Mouse (Mus musculus): Measurements from ENCODE around the gene Ptprh. TPM values are rescaled to one million over a fixed set of nuclear protein-coding genes. Genes with fewer than 3 reads are reported as not detected.

Ptprh gene
- total RNA-seq, 2 experiments from 2014 or later: not detected

GRCm38 (mm10) chr7:4523205-4524130, 80.4 kb downstream of the Ptprh start:
- DNase-seq: no peak

- peak; percentile 64 to 83 for DNase-seq
Observed at GRCm38 (mm10) chr7:4522292-4522691, 81.5 kb downstream of the Ptprh start.

DNA sequence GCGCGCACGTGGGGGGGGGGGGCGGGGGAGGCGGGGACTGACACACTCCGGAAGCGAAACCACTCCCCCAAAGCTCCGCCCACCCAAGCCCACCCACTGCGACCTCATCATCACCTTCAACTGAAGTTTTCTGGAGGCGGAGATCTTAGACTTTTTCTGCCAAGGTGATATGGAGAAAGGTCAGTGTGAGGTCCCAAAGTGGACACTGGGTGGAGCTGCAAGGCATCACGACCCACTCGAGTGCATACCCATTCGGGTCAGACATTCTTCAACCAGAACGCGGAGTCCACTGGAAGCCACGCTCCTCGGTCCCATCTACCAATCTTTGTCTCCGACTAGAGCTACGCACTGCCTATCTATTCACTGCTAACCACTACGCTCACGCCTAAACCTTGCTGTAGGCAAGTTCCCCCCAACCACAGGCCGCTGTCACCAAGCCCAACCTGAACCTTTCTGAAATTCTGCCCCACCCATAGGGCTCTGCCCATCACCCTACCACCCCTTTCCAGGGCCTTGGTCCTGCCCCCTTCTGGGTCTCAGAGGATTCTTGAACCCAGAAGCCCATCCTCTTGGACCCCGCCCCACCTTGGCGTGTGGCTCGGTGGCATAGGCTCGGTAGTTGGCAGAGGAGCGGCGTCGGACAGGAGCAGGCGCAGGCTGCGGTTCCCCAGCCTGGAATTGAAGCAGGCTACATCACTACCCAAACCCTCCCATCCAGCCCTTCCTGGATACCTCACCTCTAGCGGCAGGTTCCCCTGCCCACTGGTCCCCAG, 82.4 kb downstream of the Ptprh start:
- peak; percentile 62 to 66 for DNase-seq

GRCm38 (mm10) chr7:4518487-4518886, 85.4 kb downstream of the Ptprh start:
- DNase-seq: peak in 1 of 2 experiments; percentile 5

DNA sequence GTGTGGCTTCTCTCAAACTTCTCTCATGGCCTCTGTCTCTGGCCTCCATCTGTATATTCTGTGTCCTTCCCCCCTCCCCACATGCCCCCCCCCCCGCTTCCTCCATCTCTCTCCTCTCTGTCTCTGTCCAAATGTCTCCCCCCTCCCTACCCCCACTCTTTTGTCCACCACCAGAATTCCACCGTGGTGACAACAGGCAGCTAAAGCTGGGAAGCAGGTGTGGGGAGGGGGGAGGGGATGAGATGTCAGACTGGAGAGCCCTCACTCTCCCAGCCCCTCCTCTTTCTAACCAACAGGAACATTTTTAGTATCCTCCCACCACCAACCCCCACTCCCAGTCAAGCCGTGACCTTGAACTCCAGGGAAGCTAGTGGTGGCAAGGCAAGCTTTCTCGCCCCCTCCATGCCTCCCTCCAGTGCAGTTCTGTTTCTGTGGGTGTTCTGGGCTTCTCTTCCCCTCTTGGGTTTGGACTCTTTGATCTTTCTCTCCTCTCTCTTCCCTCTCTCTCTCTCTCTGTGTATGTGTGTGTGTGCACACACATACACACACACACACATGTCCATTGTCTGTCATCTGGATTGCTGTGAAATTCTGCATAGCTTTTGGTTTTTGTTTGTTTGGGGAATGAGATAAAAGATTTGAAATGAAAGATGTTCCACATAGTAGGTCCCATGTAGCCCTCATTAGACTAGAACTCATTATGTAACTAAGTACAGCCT, 87.3 kb downstream of the Ptprh start, which contains the start of gene Tnnt1:
Gene Tnnt1, minus strand, starts transcription at position 51 of the 719 bp plus-strand sequence.
- peak; percentile 64 to 73 for DNase-seq

GRCm38 (mm10) chr7:4515853-4516252, 88.0 kb downstream of the Ptprh start:
- DNase-seq: peak in 1 of 2 experiments; percentile 29

DNA sequence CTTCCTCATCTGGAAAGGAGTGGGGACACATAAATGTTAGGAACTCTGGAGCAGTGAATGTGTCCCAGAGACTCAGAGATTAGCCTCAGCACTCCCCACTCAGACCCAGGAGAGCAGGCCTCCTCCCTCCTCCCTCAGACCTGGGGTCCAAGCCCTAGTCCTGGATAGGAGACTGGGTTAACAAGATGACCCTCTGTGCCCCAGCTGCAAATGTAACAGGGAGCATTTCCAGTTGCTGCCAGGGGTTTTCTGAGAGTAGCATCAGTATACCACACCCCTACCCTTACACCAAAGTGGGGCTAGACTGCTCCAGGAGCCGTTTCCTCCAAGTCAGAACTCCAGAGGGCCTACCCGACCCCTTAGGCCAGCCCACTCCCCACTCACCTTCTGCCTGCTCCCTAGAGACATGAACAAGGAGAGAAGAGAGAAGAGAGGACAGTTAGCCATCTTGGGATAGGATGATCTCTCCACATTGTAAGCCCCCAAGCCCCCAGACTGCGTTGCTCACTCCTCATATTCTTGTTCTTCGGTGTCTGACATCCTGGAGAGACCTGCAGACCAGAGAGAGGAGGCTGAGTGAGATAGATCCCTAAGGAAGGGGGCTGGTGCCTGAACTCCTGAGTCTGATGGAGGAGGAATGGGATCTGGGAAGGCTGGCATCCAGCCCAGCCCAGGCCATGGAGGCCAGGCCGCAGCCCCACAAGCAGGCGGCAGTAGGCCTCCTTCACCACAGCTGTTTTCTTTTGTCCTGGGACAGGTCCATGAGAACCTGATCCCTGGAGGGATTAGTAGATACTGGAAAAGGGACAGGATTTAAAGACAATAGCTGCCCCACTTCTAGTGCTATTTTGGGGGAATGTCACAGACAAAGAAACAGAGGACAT, 89.8 kb downstream of the Ptprh start:
- DNase-seq: peak in 1 of 2 experiments; percentile 36

- peak in 1 of 2 experiments; percentile 71 for DNase-seq
Observed at GRCm38 (mm10) chr7:4513236-4513635, 90.6 kb downstream of the Ptprh start.

DNA sequence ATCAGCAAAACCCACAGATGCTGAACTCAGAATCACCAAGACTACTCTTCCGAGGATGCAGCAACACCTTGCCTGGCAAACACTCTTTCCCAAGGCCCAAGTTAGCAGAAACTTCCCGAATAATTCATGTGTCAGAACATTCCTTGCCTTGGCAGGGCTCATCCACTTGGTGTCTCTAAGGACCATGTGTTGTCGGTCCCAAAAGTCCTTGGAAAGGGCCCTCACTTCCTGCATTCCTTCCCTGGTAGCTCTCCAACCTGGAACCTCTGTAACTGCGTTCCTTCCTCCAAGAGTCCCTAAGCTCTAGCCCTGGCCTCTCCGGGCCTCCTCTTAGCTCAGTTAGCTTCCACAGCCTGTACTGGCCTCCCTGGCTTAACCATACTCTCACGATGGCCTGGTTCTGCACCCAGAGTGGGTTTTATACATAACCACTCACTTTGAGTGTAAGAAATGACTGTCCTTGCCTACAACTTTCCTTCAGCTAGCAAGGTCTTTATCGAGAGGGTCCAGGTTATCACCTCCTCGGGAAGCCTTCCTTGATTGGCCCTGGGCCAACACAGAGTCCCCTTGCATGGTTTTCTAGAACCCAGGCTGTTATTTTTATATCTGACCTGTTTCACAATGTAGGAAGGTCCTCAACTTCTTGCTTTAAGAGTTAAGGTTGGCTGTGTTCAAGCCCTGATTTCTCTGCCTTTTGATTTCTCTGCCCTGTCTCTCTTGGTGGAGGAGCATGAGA, 92.2 kb downstream of the Ptprh start:
- peak in 1 of 2 experiments; percentile 52 for DNase-seq

DNA sequence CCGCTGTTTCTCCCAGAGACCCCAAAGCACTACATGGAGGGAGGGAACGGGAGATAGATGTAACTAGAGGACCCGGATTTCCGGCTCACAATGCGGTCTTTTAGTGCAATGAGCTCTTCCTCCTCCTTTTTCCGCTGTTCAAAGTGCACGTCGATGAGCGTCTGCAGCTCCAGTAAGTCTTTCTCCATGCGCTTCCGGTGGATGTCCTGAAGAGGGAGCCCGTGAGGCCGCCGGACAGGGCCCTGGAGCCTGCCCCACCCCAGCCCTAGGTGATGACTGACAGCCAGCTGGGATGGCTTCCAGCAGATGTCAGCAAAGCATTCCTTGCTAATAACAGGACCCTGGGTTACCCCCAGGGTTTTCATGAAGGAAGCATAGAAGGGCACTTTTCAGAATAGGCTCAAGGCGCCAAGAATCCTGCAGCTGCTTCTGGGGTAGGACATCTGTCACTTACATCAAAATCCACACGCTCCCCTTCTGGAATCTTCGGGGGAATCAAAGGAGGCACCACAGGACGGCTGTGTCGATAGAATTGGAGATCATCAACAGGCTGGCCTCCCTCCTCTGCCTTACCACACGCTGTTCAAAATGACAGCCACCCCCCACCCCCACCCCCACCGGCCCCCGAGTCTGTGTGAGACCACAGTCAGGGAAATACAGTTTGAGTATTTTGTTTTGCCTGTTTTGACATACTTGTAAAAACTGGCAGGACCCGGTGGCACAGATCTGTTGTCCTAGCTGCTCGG, 93.8 kb downstream of the Ptprh start:
- peak; percentile 87 to 89 for DNase-seq

- DNase-seq: no peak
Observed at GRCm38 (mm10) chr7:4508739-4509116, 95.1 kb downstream of the Ptprh start.

GRCm38 (mm10) chr7:4508062-4508738, 95.6 kb downstream of the Ptprh start:
- DNase-seq: no peak

- no peak for DNase-seq
Observed at GRCm38 (mm10) chr7:4507220-4507619, 96.6 kb downstream of the Ptprh start.

- no peak for DNase-seq
Observed at GRCm38 (mm10) chr7:4504646-4505435, 99.0 kb downstream of the Ptprh start.

- no peak for DNase-seq
Observed at GRCm38 (mm10) chr7:4503858-4504257, 100.0 kb downstream of the Ptprh start.

DNA sequence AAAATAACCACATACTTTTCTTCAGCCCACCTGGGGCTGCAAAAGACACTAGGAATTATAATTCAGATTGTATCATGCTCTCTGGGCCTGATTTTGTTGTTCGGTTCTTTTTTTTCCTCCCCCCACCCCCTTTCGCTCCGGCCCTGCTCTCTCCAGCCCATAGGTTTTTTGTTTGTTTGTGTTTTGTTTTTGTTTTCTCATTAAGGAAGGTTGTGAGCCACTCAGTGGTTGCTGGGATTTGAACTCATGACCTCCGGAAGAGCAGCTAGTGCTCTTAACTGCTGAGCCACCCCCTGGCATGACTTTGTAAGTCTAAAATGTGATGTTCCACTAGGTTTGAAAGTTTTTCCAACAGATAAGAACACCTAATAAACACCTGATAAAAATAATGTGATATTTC, 100.7 kb downstream of the Ptprh start:
- no peak for DNase-seq

- DNase-seq: peak in 1 of 2 experiments; percentile 72
Observed at GRCm38 (mm10) chr7:4502421-4503090, 101.3 kb downstream of the Ptprh start.

Measured in heart, adult 18-20 months (tissue).